Mouse (Mus musculus) adrenal gland, adult (tissue): ENCODE measurements around the gene Tmem115.

ENCODE experiments used
- DNase-seq, 2 experiments: peaks; one replicate each; pipeline ENCODE4 v3.0.0; 2022 to 2023; ENCODE audit warnings: low spot score in 1 of 2; ENCODE audit not compliant: inconsistent age in 2 of 2

The Tmem115 gene

GRCm38 (mm10) chr9:107521190-107521589 lies 12.6 kb upstream of the Tmem115 start:
- no peak for DNase-seq

GRCm38 (mm10) chr9:107521711-107522399 lies 11.9 kb upstream of the Tmem115 start:
- peak; percentile 48 to 80 for DNase-seq

- DNase-seq = no peak
Observed at GRCm38 (mm10) chr9:107522400-107522711, 11.4 kb upstream of the Tmem115 start.

GRCm38 (mm10) chr9:107526198-107527026 lies 7.3 kb upstream of the Tmem115 start:
- DNase-seq = peak; percentile 81 to 91

- DNase-seq = peak; percentile 56 to 73
Observed at GRCm38 (mm10) chr9:107534408-107535202, 860 bp downstream of the Tmem115 start.

- DNase-seq = no peak
Observed at GRCm38 (mm10) chr9:107538231-107538630, 4.5 kb downstream of the Tmem115 start.

- no peak for DNase-seq
Observed at GRCm38 (mm10) chr9:107538711-107539110, 5.0 kb downstream of the Tmem115 start.

- DNase-seq = peak in 1 of 2 experiments; percentile 51
Observed at GRCm38 (mm10) chr9:107539940-107540339, 6.2 kb downstream of the Tmem115 start.

GRCm38 (mm10) chr9:107540420-107540819 lies 6.7 kb downstream of the Tmem115 start:
- no peak for DNase-seq

GRCm38 (mm10) chr9:107541005-107541404 lies 7.3 kb downstream of the Tmem115 start:
- no peak for DNase-seq

GRCm38 (mm10) chr9:107541474-107542351 lies 8.0 kb downstream of the Tmem115 start, which contains the start of the genes Cyb561d2 and Nprl2:
TSS of gene Cyb561d2 (minus strand) at chr9:107542193.
TSS of gene Nprl2 (plus strand) at chr9:107542226.
- DNase-seq = peak; percentile 97 to 99

- no peak for DNase-seq
Observed at GRCm38 (mm10) chr9:107542352-107542686, 8.6 kb downstream of the Tmem115 start.

- DNase-seq = peak in 1 of 2 experiments; percentile 52
Observed at GRCm38 (mm10) chr9:107542721-107543120, 9.0 kb downstream of the Tmem115 start.

GRCm38 (mm10) chr9:107543299-107543698 lies 9.6 kb downstream of the Tmem115 start:
- peak in 1 of 2 experiments; percentile 43 for DNase-seq

GRCm38 (mm10) chr9:107544196-107544700 lies 10.5 kb downstream of the Tmem115 start:
- peak in 1 of 2 experiments; percentile 46 for DNase-seq

GRCm38 (mm10) chr9:107544729-107545128 lies 11.0 kb downstream of the Tmem115 start:
- DNase-seq = peak in 1 of 2 experiments; percentile 56

- DNase-seq = no peak
Observed at GRCm38 (mm10) chr9:107545199-107545598, 11.5 kb downstream of the Tmem115 start.

- peak; percentile 73 to 91 for DNase-seq
Observed at GRCm38 (mm10) chr9:107545602-107546001, 11.9 kb downstream of the Tmem115 start.

GRCm38 (mm10) chr9:107547026-107547425 lies 13.3 kb downstream of the Tmem115 start, which contains the start of gene Zmynd10:
TSS of gene Zmynd10 (plus strand) at chr9:107547298.
- DNase-seq = peak; percentile 94 to 97

GRCm38 (mm10) chr9:107547957-107548356 lies 14.2 kb downstream of the Tmem115 start:
- no peak for DNase-seq
